Mouse (Mus musculus) erythroid progenitor cell, adult 5-6 weeks (primary cell): ENCODE measurements around the gene Dnajc2. TPM values are rescaled to one million over a fixed set of nuclear protein-coding genes. Genes with fewer than 3 reads are reported as not detected.
A peak's percentile ranks its signal among the peaks of the same experiment; 100 is the strongest.

Experiments used
- ATAC-seq: replicated peaks from 2 replicates; pipeline ENCODE4 v1.8.0; 2016; ENCODE audit warnings: moderate number of reproducible peaks, mild to moderate bottlenecking, moderate TSS enrichment, inconsistent platforms; ENCODE audit not compliant: poor library complexity, low FRiP score, severe bottlenecking
- total RNA-seq, 2 experiments: library from RNA; stranded (forward) in 1 of 2; stranded (reverse) in 1 of 2; fragments of 150-400 nt in 1 of 2; fragments of 186-747, 209-891 nt in 1 of 2; gene quantifications; 2 replicates each; pipeline versions ENCODE4 v1.2.3 to v1.2.4; 2015 to 2017; ENCODE audit warnings: low replicate concordance in 2 of 2

Gene Dnajc2
- total RNA-seq (2015; ENCODE audit: low replicate concordance), result 10.5 and 23.9 TPM in 2 replicates
- 13.3 and 18.6 TPM in 2 replicates for total RNA-seq (2017; ENCODE audit: low replicate concordance)

DNA sequence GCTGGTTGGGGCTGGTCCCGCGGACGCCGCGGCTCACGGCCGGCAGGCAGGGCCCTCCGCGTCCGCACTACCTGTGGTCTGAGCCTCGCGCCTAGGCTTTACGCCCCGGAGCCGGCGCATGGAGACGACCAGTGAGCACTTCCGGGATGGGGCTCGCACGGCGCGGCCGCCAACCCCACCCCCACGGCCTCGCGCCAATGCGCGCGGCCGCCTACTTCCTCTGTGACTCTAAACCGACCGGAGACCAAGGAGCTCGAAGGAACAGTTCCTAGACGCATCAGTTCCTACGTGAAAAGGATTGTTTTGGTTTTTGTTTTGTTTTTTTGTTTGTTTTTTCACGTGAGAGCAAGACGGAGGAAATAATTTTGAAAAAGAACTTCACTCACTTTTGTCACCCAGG, at the start of gene Dnajc2, which contains the start of gene Psmc2:
Gene Dnajc2 (minus strand): TSS at position 199 of the 400 bp plus-strand sequence.
Gene Psmc2 (plus strand): TSS at position 231 of the 400 bp plus-strand sequence.
- ATAC-seq, result peak; percentile 90

DNA sequence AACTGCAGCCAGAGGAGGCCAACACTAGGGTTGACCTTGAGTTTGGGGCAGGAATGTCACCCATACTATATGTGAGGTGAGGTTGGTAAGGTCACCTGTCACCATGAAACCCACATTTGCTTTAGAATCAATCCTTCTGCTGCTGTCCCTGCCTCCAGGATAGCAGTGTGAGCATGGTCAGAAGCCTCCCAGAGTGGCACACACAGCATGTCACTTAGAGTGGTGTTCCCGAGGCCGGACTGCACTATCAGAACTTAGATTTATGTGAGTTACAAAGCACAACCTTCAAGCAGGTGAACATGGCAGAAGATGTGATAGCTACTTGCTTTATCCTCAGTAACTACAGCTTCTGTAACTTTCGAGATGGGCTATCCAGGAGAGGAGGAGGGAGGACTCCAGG, 46.7 kb upstream of the Dnajc2 start:
- ATAC-seq, result no peak

DNA sequence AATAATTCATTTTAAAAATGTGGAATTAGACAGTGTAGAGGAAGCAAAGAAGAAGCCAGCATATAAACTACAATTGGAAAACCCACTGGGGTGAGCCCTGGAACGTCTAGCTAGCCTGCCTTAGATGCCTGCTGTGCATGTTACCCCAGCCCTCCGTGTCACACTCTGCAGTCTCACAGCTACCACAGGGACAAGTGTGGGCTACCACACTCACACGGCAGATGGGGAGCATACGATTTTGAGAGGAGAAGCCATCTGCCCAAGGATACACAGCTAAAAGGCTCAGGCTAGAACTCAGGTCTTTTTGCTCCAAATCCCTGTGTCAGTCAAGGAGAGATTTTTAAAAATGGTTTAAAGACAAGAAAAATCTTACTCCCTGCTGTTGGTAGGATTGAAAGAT, 43.8 kb upstream of the Dnajc2 start:
- ATAC-seq, result no peak

DNA sequence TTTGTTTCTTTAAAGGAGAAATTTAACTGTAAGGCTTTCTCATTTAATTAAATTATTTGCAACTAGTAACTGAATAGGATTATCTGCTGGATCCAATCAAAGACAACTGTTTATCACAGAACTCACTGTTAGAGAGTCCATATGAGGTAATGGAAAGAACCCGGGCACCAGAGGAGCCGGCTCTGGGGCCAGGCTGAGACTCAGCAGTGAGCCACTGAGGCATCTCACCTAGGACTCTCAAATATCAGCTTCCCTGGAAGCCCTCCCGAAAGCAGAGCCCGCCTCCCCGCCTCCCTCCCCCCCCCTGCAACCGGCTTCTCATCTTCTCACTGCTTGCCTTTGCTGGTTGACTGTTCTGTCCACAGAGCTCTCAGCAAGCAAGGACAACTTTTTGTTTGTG, 42.6 kb upstream of the Dnajc2 start:
- ATAC-seq, result no peak

DNA sequence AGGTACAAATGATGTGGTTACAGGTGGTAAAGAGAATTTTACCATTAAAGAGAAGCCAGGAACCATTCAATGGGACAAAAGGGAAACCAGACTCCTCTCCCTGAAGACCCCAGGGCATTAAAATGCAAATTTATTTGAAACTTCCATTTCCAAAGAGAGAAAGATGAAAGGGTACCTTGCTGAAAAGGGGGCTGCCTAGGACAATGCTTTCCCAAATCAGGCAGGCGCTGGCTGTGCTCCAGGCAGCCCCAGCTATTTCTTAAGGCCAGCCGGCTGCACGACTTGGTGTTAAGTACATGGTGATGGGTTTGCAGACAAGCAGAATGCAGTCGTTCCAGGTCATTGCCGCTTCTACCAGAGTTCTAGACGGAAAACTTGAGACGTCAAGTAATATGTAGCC, 41.3 kb upstream of the Dnajc2 start:
- ATAC-seq, result no peak

DNA sequence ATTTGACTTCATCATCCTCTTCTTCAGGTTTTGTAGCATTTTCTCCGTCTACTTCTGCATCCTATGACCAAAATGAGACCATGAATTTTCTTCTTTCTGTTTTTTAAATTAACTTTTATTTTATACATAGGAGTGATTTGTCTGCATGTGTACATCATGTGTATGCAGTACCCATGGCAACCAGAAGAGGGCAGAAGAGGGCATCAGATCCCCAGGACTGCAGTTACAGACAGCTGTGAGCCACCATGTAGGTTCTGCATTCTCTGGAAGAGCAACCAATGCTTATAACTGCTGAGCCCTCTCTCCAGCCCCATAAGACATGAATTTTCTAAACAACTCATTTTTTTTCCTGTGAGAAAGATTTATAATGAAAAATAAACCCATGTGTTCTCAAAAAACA, 28.9 kb upstream of the Dnajc2 start:
- ATAC-seq, result no peak

DNA sequence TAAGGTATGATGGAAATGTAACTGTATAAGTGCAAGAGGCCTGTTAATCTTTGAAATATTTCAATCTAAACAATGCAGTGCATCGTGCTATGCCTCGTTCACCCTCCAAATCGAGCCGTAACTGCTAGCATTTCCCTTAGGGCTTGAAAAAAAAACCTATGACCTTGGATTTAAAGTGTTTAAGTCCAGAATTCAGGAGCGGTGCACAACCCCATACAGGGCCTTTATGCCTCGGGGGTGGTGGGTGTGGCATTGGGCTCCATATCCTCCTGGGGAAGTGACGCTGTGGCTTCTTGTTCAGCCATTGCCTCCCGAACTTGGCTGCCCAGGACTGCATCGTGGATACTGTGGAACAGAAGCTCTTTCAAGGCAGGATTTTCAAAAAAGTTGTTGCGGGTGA, 25.9 kb upstream of the Dnajc2 start:
- no peak for ATAC-seq

DNA sequence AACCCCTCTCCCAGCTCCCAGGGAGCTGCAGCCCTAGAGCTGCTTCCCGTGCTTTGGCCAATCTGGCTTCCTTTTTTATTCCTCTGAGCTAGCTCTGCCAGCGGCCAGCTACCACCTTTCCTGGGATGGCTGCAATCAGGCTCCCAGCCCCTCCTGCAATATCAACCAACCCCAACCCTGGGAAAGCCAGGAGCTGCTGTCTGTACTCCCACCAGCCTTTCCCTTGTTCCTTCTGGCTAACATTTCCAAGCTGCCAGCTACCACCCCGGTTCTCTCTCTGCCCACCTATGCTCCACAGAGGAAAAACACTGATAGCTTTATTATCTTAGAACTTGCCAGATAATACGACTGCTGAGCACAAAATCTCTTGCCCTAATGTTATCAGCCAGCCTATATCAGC, 19.8 kb upstream of the Dnajc2 start:
- no peak for ATAC-seq

DNA sequence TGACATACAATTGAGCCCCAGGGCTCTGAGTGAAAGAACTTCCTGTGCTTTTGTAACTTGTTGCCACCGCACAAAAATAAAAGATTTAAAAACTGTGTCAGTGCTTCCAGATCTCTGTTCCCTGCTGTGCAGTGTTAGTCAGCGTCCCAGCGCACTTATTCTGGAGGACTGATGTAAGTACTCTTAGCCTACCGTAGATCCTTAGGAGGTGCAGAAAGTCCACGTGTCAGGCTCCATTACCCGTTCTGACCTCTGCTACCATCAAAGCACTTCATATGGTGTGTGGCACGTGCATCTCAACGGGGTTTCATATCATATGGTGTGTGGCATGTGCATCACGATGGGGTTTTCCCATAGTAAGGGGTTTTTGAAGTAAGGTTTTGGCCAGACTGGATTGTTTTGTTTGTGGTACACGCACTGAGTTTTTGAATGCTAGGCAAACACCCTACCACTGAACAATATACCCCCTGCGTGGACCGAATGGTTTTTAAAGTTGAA, 18.7 kb upstream of the Dnajc2 start:
- no peak for ATAC-seq

DNA sequence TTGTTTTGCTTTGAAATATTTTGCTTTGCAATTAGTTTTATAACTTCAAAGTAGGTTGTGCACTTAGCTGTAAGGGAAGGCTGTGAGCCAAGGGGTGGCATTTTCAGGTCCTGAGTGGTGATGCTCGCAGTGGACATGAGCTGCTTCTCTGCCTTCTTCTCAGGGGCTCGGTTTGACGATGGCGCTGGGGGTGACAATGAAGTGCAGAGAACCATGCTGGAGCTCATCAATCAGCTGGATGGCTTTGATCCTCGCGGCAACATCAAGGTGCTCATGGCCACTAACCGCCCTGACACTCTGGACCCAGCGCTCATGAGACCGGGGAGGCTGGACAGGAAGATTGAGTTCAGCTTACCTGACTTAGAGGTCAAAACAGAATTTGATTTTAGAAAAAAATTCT, 17.9 kb upstream of the Dnajc2 start:
- ATAC-seq, result no peak

DNA sequence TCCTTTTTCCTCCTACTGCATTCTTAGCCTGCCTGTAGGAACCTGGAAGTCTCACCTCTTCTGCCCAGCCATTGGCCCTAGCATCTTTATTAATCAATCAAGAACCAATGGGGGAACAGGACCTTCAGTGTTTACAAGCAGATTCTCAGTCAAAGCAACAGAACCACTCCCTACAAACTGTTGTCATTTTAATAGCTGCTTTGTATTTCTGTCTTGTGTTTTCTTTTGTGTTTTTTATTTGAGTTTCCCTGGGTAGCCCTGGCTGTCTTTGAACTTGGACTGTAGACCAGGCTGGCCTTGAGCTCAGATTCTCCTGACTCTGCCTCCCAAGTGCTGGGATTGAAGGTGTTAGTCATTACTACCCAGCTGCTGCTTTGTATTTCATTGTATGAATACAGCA, 7.1 kb upstream of the Dnajc2 start:
- ATAC-seq, result no peak

DNA sequence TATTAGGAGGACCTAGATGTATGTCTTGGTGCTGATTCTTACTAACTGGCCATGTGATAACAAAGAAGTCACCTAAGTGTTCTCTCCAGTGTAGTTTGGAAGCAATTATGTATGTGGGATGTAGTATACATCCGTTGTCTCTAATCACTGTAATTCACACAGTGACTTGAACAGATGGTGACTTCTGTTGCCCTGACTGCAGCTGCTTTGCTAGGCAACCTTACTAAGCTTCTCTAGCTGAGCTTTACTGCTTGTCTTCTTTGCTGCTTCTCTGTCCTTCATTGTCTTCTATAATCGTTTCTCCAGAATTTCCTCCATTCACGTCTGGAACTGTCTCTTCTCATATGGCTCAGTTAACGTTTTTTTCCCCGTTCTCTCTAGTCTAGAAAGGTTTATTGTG, 4.0 kb upstream of the Dnajc2 start:
- ATAC-seq, result no peak

DNA sequence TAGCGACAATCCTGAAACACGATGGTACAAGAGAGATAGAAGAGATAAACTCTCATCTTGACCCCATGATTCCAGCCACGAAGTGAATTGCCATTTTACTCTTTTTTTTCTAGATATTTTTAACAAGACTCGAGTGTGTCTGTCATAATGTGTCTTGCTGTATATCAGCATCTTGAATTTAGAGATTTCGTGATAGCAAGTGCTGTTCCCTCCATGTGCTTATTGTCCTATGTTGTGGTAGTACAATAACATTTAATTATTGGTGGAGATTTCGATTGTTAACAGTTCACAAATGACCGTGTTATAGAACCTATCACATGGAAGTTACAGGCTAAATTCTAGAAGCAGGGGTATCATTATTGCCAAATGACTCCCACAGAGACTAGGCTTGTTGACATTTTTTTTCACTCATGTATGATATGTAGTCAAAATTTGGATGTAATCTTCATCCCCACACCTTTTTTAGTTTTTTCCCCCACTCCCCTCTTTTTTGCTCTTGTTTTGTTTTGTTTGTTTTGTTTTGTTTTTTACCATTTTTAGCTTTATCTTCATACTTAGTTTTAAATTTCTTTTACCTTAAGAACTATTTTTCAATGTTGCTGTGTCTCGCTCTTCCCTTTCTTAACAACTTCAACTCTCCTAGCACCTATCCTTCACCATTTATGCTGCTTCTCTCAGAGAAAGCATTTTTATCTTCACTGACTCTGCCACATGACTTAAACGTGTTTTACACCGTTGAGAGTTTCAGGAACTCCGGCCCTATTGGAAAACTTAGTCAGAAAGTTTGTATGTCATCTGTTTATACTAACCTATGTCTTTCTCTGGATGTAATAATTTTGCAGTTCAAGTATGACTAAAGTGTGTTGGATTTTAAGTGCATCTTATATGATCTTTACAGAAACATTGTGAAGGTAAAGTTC, 2.4 kb upstream of the Dnajc2 start:
- ATAC-seq, result no peak

DNA sequence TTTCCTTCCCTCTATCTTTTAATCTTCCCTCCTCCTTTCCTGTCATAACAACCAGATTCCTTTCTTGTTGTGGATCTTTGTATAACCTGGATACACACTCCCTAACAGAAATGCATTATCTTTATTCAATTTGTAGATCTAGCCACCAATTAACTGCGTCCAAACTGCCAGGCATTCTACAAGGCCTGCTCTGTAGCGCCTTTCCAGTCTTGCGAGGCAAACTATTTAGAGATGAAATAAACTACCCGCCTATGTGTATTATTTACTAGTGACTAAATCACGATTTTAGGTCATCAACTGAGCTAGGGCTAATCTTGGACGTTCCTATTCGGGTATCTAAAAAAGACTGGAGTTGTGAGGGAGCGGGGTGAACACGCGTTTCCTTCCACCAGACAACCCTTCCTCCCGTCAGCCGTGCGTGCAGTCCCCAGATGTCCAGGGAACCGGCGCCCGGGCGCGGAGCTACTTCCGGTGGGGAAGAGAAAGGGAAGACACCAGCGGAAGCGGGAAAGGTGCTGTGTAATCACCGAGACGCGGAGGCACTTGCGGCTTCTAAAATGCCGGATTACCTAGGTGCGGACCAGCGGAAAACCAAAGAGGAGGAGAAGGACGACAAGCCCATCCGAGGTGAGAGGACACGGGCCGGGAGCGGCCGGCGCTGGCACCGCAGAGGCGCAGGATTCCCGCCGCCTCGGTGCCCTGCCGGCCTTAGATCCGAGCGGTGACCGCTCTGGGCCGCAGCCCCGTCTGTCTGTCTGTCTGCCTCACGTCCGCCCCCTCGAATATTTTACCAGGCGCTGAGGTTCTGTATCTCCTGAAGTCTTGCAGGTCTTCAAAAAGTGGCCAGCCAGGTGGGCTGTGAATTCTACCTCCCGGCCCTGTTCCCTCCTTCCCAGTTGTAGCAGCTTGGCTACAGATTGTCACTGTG, 1.5 kb upstream of the Dnajc2 start:
- ATAC-seq, result peak; percentile 88

DNA sequence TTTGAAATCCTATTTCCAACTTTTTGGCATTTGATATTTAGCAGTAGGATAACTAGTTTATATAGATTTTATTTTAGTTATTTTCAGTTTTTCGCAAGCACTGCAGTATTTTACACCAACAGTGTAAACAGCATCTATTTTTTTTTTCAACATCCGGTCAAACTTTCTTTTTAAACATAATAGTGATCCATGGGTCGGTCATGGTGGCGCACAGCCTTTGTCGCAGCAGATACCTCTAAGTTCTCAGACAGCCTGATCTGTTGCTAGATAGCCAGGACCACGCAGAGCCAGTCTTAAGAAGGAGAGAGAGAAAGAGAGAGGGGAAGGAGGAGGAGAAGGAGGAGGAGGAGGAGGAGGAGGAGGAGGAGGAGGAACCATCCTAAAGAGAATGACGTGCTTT, 725 bp upstream of the Dnajc2 start:
- no peak for ATAC-seq

DNA sequence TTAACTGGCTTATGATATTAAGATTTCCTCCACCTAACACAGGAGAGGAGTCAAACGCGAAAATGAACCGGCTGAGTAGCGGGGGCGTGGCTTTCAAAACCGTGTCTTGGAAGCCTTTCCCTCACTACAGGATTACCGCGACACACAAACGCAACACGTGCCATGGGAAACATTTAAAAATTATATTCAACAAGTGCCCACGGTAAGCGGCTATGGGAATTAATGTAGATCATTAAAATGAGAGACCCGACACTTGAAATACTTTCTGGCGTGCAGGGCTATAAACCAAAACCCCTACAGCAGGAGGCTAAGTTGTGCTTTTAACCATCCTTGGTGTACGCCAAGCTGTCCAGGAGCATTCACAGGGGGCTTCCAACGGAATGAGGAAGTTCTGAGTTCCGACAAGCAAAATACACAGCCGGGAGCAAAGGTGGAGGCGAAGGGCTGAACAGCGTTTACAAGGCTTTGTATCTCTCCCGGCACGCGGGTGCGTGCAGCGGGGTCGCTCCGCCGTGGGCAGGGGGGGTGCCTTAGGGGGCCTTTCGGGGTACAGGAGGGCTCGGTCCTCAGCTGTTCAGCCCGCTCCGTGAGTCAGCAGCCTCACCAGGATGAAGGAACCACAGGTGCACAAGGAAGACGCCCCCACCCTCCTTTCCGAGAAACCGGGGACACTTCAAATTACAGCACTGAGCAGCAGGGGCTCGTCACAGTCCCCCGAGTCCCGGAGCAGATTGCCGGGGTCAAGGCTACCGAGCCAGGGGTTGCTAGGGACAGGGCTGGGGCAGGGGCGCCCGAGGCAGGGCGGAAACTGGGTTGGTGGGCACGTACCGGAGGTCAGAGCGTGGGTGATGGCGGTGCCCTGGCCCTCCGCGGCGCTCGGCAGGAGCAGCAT, 644 bp downstream of the Dnajc2 start:
- no peak for ATAC-seq

DNA sequence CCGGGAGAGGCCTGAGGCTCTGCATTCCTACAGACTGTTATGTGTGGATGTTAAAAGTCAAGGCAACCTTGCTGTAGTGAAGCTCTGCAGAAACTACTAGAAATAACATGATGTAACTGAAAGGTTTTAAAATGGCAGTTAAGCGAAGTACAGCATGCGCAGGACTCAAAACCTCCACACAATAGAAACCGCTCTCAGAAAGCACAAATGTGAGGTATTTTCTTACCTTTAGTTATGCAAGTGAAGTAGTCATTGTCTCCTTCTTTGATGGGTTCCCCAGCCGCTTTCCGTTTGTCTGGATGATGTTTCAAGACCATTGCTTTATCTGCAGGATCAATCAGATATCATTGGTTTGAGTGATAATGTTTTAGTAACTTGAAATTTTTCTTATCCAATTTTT, 8.6 kb downstream of the Dnajc2 start:
- no peak for ATAC-seq

DNA sequence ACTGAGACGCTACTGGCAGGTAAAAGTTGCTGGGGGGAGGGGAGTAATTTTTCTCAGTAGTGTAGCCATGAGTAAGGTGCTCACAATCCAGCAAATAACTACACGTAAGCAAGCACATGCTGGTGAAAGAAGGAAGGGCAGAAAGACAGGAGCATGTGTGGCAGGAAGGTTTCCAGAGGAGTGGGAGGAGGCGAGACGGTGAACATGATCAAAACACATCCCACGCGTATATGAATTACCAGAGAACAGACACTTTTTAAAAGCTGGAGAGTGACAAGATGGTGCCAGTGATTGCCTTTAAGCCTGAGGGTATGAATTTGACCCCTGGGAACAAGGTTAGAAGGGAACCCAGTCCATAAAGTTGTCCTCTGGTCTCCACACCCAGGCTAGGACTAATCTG, 15.2 kb downstream of the Dnajc2 start:
- ATAC-seq, result no peak

DNA sequence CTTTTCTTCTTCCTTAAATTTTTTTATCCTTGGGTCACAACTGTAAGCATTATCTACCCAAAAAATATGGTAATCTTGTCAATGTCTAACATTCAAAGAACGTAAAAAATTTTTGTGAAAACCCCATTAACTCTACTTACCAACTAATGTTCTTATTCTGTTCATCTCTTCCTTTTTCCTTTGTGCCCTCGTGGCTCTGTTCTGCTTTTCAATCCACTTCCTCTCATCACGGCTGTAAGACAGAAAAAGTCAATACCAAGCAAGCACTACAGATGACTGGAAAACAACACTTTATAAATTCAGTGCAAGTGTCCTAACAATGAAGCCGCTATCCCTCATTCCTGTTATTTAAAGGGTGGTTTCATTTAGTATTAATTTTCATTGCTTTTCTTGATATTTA, 16.5 kb downstream of the Dnajc2 start:
- ATAC-seq, result no peak
